Mouse (Mus musculus) embryonic fibroblast, embryonic 13.5 days (primary cell): ENCODE results near the gene Psma1. TPM values are rescaled to one million over a fixed set of nuclear protein-coding genes. Genes with fewer than 3 reads are reported as not detected.
A peak's percentile ranks its signal among the peaks of the same experiment; 100 is the strongest.

ENCODE experiments used
- H3K27ac ChIP-seq: 2 replicates; pipeline ENCODE4 v1.5.1; 2012; ENCODE audit warnings: low read length, control low read depth, inconsistent platforms; ENCODE audit not compliant: insufficient read depth
- H3K4me1 ChIP-seq: 2 replicates; pipeline ENCODE4 v1.6.1; 2011; ENCODE audit warnings: low read length; ENCODE audit not compliant: control insufficient read depth, insufficient read depth
- H3K4me3 ChIP-seq: 2 replicates; pipeline ENCODE4 v1.5.1; 2011; ENCODE audit warnings: mild to moderate bottlenecking, control low read depth, low read length; ENCODE audit not compliant: insufficient read depth
- CTCF ChIP-seq: IDR thresholded peaks from 2 replicates; pipeline ENCODE4 v1.5.1; 2011; ENCODE audit warnings: mild to moderate bottlenecking, control low read depth, low read length, moderate library complexity, borderline replicate concordance; ENCODE audit not compliant: insufficient read depth
- POLR2A ChIP-seq: IDR thresholded peaks from 2 replicates; pipeline ENCODE4 v1.6.1; 2011; ENCODE audit warnings: low read depth, mild to moderate bottlenecking, control low read depth, low read length, moderate library complexity
- polyA plus RNA-seq: library from polyadenylated mRNA; stranded (reverse); fragments of >200 nt; gene quantifications from 2 replicates; pipeline ENCODE4 v1.2.4, GENCODE M21; 2011; ENCODE audit warnings: low read depth; ENCODE audit not compliant: missing spikeins, insufficient read length

Psma1 gene
- polyA plus RNA-seq, 1 experiment = 168 TPM

DNA sequence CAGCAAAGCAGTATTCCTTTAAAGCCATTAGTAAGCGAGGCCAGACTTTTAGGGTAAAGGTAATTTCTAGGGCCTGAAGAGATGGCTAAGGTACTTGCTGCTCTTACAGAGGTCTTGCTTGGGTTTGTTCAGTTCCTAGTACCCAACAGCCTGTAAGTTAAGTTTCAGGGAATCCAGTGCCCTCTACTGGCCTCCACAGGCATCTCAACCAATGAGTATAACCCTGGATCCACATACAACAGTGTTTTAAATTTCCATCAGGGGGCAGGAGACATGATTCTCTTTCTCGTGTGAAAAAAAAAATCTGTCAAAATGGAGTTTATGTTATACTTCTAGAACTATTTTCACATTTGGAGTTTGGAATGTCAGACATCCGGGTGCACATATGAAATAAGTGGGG lies 5.8 kb upstream of the Psma1 start:
- no peak for TF ChIP-seq POLR2A
- no peak for TF ChIP-seq CTCF
- Histone ChIP-seq H3K4me3 (no peak overlapping the region), H3K27ac (no peak overlapping the region), H3K4me1 (no peaks in the 10 kb centered on the region)

DNA sequence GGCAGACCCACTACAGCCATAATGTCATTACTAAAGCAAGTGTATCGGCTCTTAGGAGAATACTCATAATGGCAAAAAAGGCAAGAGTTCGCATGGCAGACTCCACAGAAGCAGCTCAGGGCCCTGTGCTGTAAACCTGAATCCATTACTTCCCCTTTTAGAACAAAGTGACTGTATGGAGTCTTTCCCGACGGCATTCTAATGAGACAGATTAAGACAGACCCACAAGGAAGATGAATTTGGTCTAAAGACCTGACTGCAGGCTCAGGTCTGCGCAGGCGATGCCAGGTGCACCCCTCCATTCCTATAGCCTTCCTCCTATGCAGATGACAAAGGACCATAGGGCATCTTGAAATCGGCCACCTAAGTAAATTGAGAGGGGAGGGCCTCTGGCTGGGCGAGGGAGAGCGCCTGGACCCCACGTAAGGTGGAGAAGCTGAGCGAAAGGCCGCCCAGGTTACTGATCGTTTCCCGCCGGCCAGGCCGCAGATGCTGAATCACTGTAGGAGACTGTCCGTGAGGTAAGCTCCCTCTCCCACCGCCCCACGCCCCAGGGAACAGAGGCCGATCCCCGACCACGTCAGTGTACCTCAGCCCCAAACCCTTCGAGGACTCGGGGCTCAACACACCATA lies 430 bp downstream of the Psma1 start:
- no peak for TF ChIP-seq POLR2A
- TF ChIP-seq CTCF = no peak
- Histone ChIP-seq H3K27ac (no peak overlapping the region), H3K4me3 (peak overlapping the region; percentile 78), H3K4me1 (peaks cover 2% of the 10 kb centered on the region; the same call in 1 of the 2 replicates)

DNA sequence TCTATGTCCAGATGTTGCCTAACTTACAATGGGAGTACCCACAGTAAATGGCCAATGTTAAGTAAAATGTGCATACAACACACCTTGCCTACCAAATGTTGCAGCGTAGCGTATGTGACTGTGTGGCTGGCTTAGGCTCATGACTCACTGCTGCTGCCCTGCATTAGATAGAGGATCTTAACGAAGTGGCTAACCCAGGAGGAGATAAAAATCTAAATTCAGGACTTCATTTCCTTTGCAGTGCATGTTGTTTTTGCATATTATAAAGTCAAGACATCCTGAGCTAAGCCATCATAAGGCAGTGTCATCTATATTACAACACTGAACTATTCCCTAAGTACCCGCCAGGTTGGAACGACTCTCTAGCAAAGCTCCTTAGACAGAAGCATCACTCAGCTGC lies 7.5 kb downstream of the Psma1 start:
- no peak for TF ChIP-seq POLR2A
- TF ChIP-seq CTCF = no peak

DNA sequence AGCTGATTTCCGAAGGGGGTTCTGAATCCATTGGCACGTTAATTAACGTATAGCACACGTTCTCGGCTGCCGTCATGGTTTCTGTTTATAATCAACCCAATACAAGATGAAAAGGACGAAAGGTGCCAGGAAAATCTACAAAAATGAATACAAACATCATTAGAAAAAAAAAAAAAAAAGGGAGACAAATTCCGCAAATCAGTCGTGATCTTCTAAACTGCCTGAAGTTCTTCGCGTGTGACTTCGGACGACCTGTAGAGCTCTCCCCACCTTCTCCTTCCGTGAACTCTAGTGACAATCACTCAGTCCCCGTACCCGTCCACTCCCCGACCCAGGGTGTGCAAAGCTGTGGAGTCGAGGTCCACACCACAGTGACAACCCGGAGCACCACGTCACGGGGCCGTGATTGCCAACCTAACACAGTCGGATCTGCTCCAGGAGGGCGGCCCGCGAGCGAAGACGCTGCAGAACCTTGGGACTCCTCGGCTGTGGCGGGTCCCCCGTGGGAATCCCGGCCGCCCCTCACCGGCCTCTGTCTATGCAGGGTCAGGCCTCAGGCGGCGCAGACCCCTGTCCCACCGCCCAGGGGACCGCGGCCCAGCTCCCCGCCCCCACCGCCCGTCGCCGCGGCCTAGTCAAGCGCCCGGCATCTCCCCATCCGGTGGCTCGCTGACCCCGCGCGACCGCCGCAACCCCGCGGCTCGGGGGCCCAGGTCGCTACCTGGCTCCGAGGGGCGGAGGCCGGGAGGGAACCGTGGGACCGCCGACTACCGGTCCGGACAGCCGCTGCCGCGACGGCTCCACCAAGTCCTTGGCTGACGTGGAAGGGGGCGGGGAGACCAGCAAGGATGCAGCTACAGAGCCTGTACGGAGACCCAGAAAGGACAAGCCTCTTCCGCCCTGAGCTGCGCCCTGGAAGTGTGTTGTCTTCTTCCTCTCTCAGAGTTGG lies 21.8 kb downstream of the Psma1 start, which contains the start of gene Copb1:
Gene Copb1, minus strand, starts transcription at position 827 of the 949 bp plus-strand sequence.
- Histone ChIP-seq H3K4me1 (peaks cover 4% of the 10 kb centered on the region), H3K27ac (no peak within 1 kb of the TSS), H3K4me3 (peak within 1 kb of the TSS; percentile 85)
- peak; percentile 87 for TF ChIP-seq POLR2A
- no peak for TF ChIP-seq CTCF

More for the DNA sequence above, 7.5 kb downstream of the Psma1 start:
- H3K4me1 ChIP-seq = no peaks in the 10 kb centered on the region; the same call in 1 of the 2 replicates
- no peak overlapping the region for H3K4me3 ChIP-seq
- H3K27ac ChIP-seq = no peak overlapping the region

DNA sequence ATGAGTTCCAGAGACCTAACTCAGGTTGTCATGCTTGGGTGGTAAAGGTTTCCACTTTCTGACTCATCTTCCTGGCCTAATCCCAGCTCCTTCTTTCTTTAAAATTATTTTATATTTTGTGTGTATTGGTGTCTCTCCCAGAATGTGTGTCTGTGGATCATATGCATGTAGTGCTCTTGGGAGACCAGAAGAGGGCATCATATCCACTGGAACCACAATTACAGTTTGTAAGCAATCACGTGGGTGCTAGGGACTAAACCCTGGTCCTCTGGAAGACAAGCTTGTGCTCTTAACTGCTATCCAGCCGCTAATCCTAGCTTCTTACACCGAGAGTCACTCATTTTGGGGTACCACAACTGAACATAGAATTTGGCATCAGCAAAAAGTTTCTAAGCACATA lies 24.2 kb downstream of the Psma1 start:
- H3K4me1 ChIP-seq = peaks cover 4% of the 10 kb centered on the region
- H3K27ac ChIP-seq = no peak overlapping the region
- no peak overlapping the region for H3K4me3 ChIP-seq
- no peak for TF ChIP-seq CTCF
- TF ChIP-seq POLR2A = no peak

DNA sequence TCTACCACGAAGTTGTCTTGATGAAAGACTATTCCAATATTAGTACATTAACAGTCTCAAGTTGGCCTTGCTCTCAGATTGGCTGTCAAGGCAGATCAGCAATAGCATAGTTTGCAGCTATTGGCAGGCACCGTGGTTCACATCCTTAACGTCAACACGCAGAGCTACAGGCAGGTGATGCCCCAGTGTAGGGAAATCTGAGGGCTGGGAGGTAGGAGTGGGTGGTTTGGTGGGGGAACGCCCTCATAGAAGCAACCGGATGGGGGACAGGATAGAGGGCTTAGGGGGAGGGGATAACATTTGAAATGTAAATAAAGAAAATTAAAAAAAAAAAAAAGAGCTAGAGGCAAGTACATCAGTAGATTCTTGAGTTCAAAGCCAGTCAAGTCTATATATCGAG lies 41.9 kb downstream of the Psma1 start:
- no peaks in the 10 kb centered on the region for H3K4me1 ChIP-seq
- TF ChIP-seq POLR2A (no peak), CTCF (no peak)
- no peak overlapping the region for H3K27ac ChIP-seq
- no peak overlapping the region for H3K4me3 ChIP-seq

DNA sequence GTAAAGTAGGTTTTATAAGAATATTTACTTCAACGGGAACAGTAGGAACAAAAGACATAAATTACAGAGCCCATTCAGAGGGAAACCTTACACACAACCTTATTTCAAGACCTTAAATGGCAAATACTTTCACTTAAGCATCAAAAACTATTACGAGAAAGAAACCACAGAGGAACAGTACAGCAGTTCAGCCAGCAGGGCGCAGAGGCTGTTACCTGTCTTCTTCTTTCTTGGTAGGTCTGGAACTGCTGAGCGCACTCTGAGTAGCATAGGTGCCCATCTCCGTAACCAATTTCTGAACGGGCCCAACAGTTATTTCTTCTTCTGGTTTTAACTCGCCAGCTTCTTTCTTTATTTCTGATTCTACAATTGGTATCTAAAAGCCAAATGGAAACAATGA lies 42.9 kb downstream of the Psma1 start:
- Histone ChIP-seq H3K4me3 (no peak overlapping the region), H3K4me1 (no peaks in the 10 kb centered on the region), H3K27ac (no peak overlapping the region)
- TF ChIP-seq POLR2A (no peak), CTCF (no peak)

DNA sequence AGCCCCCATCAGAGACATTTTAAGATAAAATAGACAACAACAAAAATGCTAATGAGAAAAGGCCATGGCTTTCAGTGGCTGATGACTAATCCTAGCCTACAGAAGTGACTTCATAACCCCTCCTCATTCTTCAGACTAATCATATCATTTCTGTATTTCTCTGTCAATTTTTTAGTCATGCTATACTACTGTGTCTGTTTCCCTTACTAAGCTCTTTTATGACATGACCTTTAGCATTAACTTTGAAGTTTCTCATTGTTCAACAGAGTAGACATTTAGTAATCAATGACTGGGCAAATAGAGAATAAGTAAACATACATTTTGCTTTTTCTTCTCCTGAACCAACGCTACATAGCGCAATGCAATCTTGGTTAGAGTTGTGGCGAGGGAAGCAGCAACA lies 44.1 kb downstream of the Psma1 start:
- Histone ChIP-seq H3K4me3 (no peak overlapping the region), H3K27ac (no peak overlapping the region), H3K4me1 (no peaks in the 10 kb centered on the region)
- no peak for TF ChIP-seq POLR2A
- no peak for TF ChIP-seq CTCF

DNA sequence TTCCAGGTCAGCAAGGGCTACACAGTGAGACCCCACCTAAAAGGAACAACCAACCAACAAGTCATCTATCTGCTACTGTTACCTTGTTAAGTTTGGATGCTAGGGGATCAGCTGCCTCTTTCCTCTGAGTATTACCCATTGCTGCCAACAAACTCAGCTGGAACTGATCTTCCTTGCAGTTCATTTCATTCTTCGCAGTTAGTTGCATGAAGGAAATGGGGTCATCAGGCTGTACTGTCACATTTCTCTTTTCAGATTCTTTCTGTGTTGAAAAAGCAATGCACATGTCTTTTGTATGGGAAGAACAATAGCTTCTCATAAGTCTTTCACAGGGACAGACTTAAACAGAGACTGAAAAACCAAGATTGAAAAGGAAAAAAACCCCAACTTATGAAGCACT lies 49.4 kb downstream of the Psma1 start:
- Histone ChIP-seq H3K27ac (no peak overlapping the region), H3K4me1 (no peaks in the 10 kb centered on the region), H3K4me3 (no peak overlapping the region)
- TF ChIP-seq CTCF (no peak), POLR2A (no peak)

DNA sequence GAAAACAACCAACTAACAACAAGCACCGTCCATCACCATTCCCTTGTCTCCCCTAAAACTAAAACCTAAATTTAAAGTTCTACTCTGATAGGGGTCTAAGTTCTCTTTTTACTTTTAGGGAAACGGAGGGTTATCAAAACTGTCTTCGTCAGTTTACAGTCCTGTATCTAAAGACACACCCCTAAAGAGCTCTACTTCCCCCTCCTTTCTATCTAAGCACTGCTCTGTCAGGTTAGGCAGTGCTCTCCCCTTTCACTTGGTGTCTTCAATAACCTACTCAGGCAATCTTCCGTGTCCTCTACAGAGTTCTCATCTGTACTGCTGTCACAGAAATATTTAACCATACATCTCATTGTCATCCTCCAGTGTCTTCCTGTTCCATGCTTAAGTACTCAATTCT lies 55.5 kb downstream of the Psma1 start:
- Histone ChIP-seq H3K27ac (no peak overlapping the region), H3K4me1 (no peaks in the 10 kb centered on the region), H3K4me3 (no peak overlapping the region)
- TF ChIP-seq CTCF = no peak
- no peak for TF ChIP-seq POLR2A

DNA sequence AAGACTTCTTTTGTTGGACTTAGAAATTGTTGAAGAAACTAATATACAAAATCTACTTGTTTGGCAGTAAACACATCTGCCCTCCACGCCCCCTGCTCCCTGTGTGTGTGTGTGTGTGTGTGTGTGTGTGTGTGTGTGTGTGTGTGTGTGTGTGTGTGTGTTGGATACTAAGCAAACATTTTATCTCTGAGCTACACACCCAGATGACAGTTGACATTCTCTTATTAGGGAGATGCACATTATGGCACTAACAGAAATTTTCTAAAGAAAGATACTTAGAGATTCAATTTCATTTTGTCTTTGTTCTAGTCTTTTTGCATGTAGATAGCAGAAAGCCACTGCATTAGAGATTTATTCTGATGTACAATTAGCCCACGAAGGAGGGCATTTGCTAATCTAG lies 59.0 kb downstream of the Psma1 start:
- Histone ChIP-seq H3K4me3 (no peak overlapping the region), H3K27ac (no peak overlapping the region), H3K4me1 (peaks cover 4% of the 10 kb centered on the region; the same call in 1 of the 2 replicates)
- TF ChIP-seq CTCF (no peak), POLR2A (no peak)

Other genes starting within 250 kb of the Psma1 start
- 56.6 and 84.6 TPM in 2 replicates for gene Rras2, start 158.3 kb downstream of the Psma1 start, polyA plus RNA-seq
- 179 and 202 TPM in 2 replicates for gene Copb1, start 21.4 kb downstream of the Psma1 start, polyA plus RNA-seq
- 10.3 and 14.7 TPM in 2 replicates for gene Pde3b, start 139.2 kb upstream of the Psma1 start, polyA plus RNA-seq